ENCODE assay signal across 9 mouse cellular contexts in genomic region chr5:150441690-150442089, GRCm38 (mm10).
DNase-seq lines count a peak whose midpoint lies in the region; ATAC-seq and TF ChIP-seq lines count a peak whose summit lies in the region.
"Had no signal": no experiment of that assay in that cellular context is flagged by ENCODE, and none has a peak within 500 bp of the region (broad histone marks: within the 10 kb centered on the region; RNA-seq: fewer than 3 reads in every experiment).

No protein-coding gene starts in this region.

- H3K4me2 ChIP-seq in hindbrain, embryonic 12.5 days (replicated peaks) = no peak overlapping the region
- H3K4me2 ChIP-seq in liver, embryonic 14.5 days (ENCODE audit: low read depth) = no peak overlapping the region
- H3K4me2 ChIP-seq: limb, embryonic 12.5 days had no signal

- no peak for ATAC-seq in hindbrain, embryonic 12.5 days (ENCODE audit: low FRiP score)
- ATAC-seq in liver, embryonic 14.5 days (ENCODE audit: insufficient read depth) = 0 out of 2 replicates have a peak, but pooled peaks have one; percentile 23

- no peak for TF ChIP-seq EP300 in liver, embryonic 14.5 days (IDR thresholded peaks at IDR 0.05; ENCODE audit: low read depth)

- H3K27ac ChIP-seq in hindbrain, embryonic 10.5 days = no peak overlapping the region
- H3K27ac ChIP-seq in hindbrain, embryonic 12.5 days = no peak overlapping the region
- H3K27ac ChIP-seq in liver, embryonic 14.5 days = no peak overlapping the region
- H3K27ac ChIP-seq: limb, embryonic 12.5 days had no signal

- DNase-seq in hindbrain, embryonic 10.5 days (ENCODE audit: low spot score) = peak; percentile 56
- DNase-seq in 3T3-L1 (ENCODE audit: low read depth, low spot score) (peak; percentile 87), ES-CJ7 (ENCODE audit: low read depth, low spot score) (peak; percentile 73)
- DNase-seq in embryo, embryonic 10 days (ENCODE audit: low spot score) = peak; percentile 78
- DNase-seq in liver, embryonic 14.5 days (ENCODE audit: low read depth in 3 of 3, low spot score in 3 of 3) = peak in 2 of 3 experiments; percentile 39 to 44
- DNase-seq in thymus, postnatal 14 days = peak; percentile 32
- DNase-seq in ovary, postnatal 14 days (ENCODE audit: low spot score) = no peak

- WGBS in hindbrain, embryonic 10.5 days = 36% methylated on average over 7 of the region's 7 CpGs
- WGBS in hindbrain, embryonic 12.5 days = 37% methylated on average over 7 of the region's 7 CpGs
- WGBS in liver, embryonic 14.5 days (ENCODE audit: insufficient replicate concordance) = 36% methylated on average over 7 of the region's 7 CpGs

- peaks cover 2% of the 10 kb centered on the region for H3K4me1 ChIP-seq in hindbrain, embryonic 10.5 days (replicated peaks)
- H3K4me1 ChIP-seq in hindbrain, embryonic 12.5 days = no peaks in the 10 kb centered on the region
- no peaks in the 10 kb centered on the region for H3K4me1 ChIP-seq in liver, embryonic 14.5 days (replicated peaks; ENCODE audit: control insufficient read depth in 2 of 2, insufficient read depth in 2 of 2, low read length in 1 of 2)
- H3K4me1 ChIP-seq: limb, embryonic 12.5 days had no signal

- no peak overlapping the region for H3K9ac ChIP-seq in hindbrain, embryonic 12.5 days
- H3K9ac ChIP-seq in liver, embryonic 14.5 days (replicated peaks) = no peak overlapping the region
- H3K9ac ChIP-seq: limb, embryonic 12.5 days had no signal

- H3K36me3 ChIP-seq in hindbrain, embryonic 10.5 days = no peaks in the 10 kb centered on the region
- H3K36me3 ChIP-seq in hindbrain, embryonic 12.5 days = peaks cover 17% of the 10 kb centered on the region
- no peaks in the 10 kb centered on the region for H3K36me3 ChIP-seq in liver, embryonic 14.5 days (replicated peaks; ENCODE audit: control insufficient read depth, insufficient read depth, low read depth)
- H3K36me3 ChIP-seq: limb, embryonic 12.5 days had no signal

- peaks cover 6% of the 10 kb centered on the region; the same call in 1 of the 2 replicates for H3K27me3 ChIP-seq in hindbrain, embryonic 10.5 days (ENCODE audit: insufficient read depth, poor library complexity, severe bottlenecking)
- H3K27me3 ChIP-seq in hindbrain, embryonic 12.5 days = no peaks in the 10 kb centered on the region
- no peaks in the 10 kb centered on the region for H3K27me3 ChIP-seq in liver, embryonic 14.5 days (ENCODE audit: control insufficient read depth, insufficient read depth, low read length)
- H3K27me3 ChIP-seq: limb, embryonic 12.5 days had no signal

- H3K4me3 ChIP-seq in hindbrain, embryonic 10.5 days = no peak overlapping the region
- H3K4me3 ChIP-seq in hindbrain, embryonic 12.5 days = no peak overlapping the region
- no peak overlapping the region for H3K4me3 ChIP-seq in liver, embryonic 14.5 days (ENCODE audit: insufficient read depth in 1 of 2, low read depth in 2 of 2, low read length in 2 of 2)
- H3K4me3 ChIP-seq: limb, embryonic 12.5 days had no signal

- TF ChIP-seq CTCF in liver, embryonic 14.5 days (IDR thresholded peaks at IDR 0.05; ENCODE audit: low read depth) = peak; percentile 81

- H3K9me3 ChIP-seq in hindbrain, embryonic 10.5 days = no peaks in the 10 kb centered on the region
- H3K9me3 ChIP-seq in hindbrain, embryonic 12.5 days (replicated peaks) = no peaks in the 10 kb centered on the region
- H3K9me3 ChIP-seq in liver, embryonic 14.5 days (ENCODE audit: control insufficient read depth, low read length) = no peaks in the 10 kb centered on the region
- H3K9me3 ChIP-seq: limb, embryonic 12.5 days had no signal
